Mouse (Mus musculus) hindbrain, embryonic 11.5 days (tissue): ENCODE results near the gene Irs1. TPM values are rescaled to one million over a fixed set of nuclear protein-coding genes. Genes with fewer than 3 reads are reported as not detected.

Experiments
- ATAC-seq: fragments of 200-750 bp; cut with Nextera tagmentation; 2 replicates; pipeline ENCODE4 v1.8.0; 2017; ENCODE audit warnings: mild to moderate bottlenecking, moderate TSS enrichment, moderate library complexity; ENCODE audit not compliant: low FRiP score
- DNase-seq: peaks from one replicate; pipeline ENCODE4 v3.0.0-alpha.2; 2015; ENCODE audit warnings: low spot score
- H3K27ac ChIP-seq: fragments of 300-500 bp; sonication (generic); 2 replicates; pipeline ENCODE4 v1.5.1; 2014; ENCODE audit warnings: mild to moderate bottlenecking, low read depth, low read length
- H3K27me3 ChIP-seq: fragments of 300-500 bp; sonication (generic); 2 replicates; pipeline ENCODE4 v1.6.1; 2014; ENCODE audit warnings: mild to moderate bottlenecking, low read length, moderate library complexity, mixed read lengths; ENCODE audit not compliant: control insufficient read depth, insufficient read depth
- H3K36me3 ChIP-seq: fragments of 300-500 bp; sonication (generic); 2 replicates; pipeline ENCODE4 v1.6.1; 2014; ENCODE audit warnings: mild to moderate bottlenecking, low read length, moderate library complexity, mixed read lengths; ENCODE audit not compliant: control insufficient read depth, insufficient read depth
- H3K4me1 ChIP-seq: fragments of 300-500 bp; sonication (generic); replicated peaks from 2 replicates; pipeline ENCODE4 v1.6.1; 2014; ENCODE audit warnings: low read length, mixed read lengths; ENCODE audit not compliant: control insufficient read depth, insufficient read depth
- H3K4me2 ChIP-seq: fragments of 300-500 bp; sonication (generic); replicated peaks from 2 replicates; pipeline ENCODE4 v1.6.1; 2014; ENCODE audit warnings: mild to moderate bottlenecking, low read depth, low read length
- H3K4me3 ChIP-seq: fragments of 300-500 bp; sonication (generic); 2 replicates; pipeline ENCODE4 v1.5.1; 2014; ENCODE audit warnings: low read depth, low read length
- H3K9ac ChIP-seq: fragments of 300-500 bp; sonication (generic); 2 replicates; pipeline ENCODE4 v1.6.1; 2014; ENCODE audit warnings: low read depth, low read length
- H3K9me3 ChIP-seq: fragments of 300-500 bp; sonication (generic); 2 replicates; pipeline ENCODE4 v1.6.1; 2016; ENCODE audit warnings: low read length; ENCODE audit not compliant: control insufficient read depth
- WGBS: fragments of 180-500 bp; shearing (Covaris S2); extraction: QIAGEN DNeasy Blood & Tissue Kit; methylation state at CpG from one replicate; pipeline ENCODE4 v1.1.7; 2014; 5-methylcytosine and 5-hydroxymethylcytosine counted together
- polyA plus RNA-seq: library from polyadenylated mRNA; unstranded; fragments of >200 nt; fragmentation: Nextera tagmentation; extraction: Ambion mirVana; gene quantifications from 2 replicates; pipeline ENCODE4 v1.2.1, GENCODE M21; 2014

The Irs1 gene
- polyA plus RNA-seq, 1 experiment from 2014 or later: 7.4 TPM

DNA sequence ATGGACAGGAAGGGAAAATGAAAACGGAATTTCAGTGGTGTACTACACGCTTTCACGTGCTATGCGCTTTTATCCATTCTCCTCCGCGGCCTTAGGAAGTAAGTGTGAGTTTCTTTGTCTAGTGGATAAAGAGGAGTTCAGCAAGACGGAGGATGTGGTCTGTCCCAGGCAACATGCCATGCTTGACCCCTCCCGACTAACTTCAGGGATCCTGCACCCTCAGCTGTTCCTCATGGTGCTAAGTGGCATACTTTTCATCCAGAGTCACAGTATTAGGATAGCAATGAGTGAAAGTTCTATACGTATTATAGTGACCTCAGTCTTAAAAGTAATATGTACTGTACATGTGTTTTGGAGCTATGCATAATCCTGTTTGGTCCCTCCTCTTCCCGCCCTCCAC lies 29.6 kb upstream of the Irs1 start:
- 67% methylated on average over 10 of the region's 10 CpGs for WGBS
- no peak for DNase-seq
- H3K9ac ChIP-seq: no peak overlapping the region

DNA sequence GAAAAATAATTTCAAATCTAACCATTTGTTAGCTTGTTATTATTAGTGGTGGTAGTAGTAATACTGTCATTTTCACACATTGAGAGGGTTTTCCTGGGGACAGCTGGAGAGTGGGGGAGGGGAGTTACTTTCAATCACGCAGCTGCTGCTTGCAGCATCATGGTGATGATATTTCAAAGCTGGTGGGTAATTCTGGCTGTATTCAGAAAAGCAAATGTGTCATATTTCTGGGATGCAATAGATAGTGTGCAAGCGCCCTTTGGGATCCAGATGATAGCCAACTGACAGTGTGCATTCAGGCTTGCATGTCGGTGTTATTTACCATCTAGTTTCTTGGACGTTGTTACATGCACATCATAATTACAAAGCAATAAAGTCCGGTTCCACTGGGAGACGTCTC lies 29.2 kb upstream of the Irs1 start:
- Histone ChIP-seq H3K4me1 (no peaks in the 10 kb centered on the region; the same call in 1 of the 2 replicates), H3K9ac (no peak overlapping the region), H3K4me3 (no peak overlapping the region), H3K9me3 (no peaks in the 10 kb centered on the region), H3K27me3 (no peaks in the 10 kb centered on the region), H3K36me3 (no peaks in the 10 kb centered on the region), H3K4me2 (no peak overlapping the region), H3K27ac (peak overlapping the region; percentile 75)
- whole genome bisulfite sequencing: 63% methylated on average over 6 of the region's 6 CpGs
- ATAC-seq (no peak), DNase-seq (peak; percentile 44)

More for the DNA sequence above, 29.6 kb upstream of the Irs1 start:
- Histone ChIP-seq H3K4me3 (no peak overlapping the region), H3K27me3 (no peaks in the 10 kb centered on the region), H3K4me2 (no peak overlapping the region), H3K27ac (peak overlapping the region; percentile 75), H3K9me3 (no peaks in the 10 kb centered on the region), H3K4me1 (no peaks in the 10 kb centered on the region; the same call in 1 of the 2 replicates), H3K36me3 (no peaks in the 10 kb centered on the region)
- peak; percentile 8; the same call in 1 of the 2 replicates for ATAC-seq

DNA sequence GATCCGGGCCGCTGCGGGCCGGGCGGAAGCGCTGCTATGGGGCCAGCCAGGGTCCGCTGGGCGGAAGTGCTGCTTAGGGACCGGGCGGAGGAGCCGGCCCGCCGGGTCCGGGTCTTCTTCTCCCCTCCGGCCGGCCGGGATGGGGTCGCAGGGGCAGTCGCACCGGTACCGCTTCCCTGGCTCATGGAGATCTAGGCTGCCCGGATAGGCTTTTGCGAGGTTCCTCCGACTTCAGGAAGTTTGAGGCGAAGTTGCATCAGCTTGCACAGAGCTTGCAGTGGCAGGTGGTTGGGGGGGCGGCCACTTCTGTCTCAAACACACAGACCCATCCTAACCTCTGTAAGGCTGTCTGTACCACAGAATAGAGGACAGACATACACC lies 25.5 kb upstream of the Irs1 start:
- H3K4me2 ChIP-seq: peak overlapping the region; percentile 66
- no peaks in the 10 kb centered on the region; the same call in 1 of the 2 replicates for H3K4me1 ChIP-seq
- peak overlapping the region; percentile 85 for H3K4me3 ChIP-seq
- peak overlapping the region; percentile 96 for H3K27ac ChIP-seq
- H3K9me3 ChIP-seq: no peaks in the 10 kb centered on the region
- DNase-seq (no peak), ATAC-seq (peak; percentile 81)
- no peaks in the 10 kb centered on the region for H3K36me3 ChIP-seq
- 1% methylated on average over 25 of the region's 26 CpGs for WGBS
- H3K27me3 ChIP-seq: no peaks in the 10 kb centered on the region
- H3K9ac ChIP-seq: peak overlapping the region; percentile 95

DNA sequence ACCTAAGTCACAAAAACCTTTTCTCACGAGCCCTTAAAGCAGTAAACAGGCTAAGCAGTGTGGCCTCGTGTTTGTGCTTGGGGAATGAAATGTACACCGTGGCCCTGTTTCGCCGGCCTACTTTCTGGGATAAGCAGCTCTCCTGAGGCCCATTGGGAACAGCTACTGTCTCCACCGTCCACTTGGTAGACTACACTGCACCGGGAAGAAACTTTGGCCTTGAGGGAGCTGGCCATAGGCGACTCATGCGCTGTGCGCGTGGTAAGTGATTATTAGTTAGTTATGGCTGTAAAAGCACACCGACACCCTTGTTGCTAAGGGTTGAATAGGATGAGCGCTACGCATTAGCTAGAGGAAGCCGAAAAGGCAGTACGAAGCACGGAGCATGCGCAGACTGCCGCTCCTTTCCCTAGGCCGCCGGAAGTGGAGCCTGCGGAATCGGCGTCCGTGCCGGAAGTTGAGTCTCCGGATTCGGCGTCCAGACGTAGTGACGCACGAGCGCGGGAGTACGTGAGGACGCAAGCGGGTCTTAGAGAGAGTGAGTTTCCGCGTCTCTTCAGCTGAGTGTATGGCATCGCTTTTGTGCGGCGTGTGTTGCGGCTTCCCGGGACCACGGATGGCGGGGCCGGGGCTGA lies 25.0 kb upstream of the Irs1 start, which contains the start of gene Rhbdd1:
Rhbdd1 (plus strand) TSS at position 342 of the 635 bp plus-strand sequence.
- 5% methylated on average over 42 of the region's 47 CpGs for WGBS
- H3K4me2 ChIP-seq: peak within 1 kb of the TSS; percentile 66

DNA sequence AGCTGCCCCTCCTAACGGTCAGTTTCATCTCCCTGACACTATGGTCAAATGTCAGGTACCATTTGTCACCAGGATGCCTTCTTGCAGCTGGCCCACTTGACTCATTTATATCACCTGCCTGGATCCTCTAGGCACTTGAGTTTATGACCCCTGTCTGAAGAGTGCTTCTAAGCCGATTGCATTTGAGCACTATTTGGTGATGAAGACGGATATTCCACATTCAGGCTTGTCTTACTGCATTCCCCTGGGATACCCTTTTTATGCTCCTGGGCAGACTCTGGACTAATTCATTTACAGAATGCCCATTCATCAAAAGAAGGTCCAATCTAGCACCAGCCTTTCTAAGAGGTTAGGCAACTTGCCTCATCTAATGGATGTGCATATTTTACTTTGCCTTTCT lies 13.3 kb upstream of the Irs1 start:
- Histone ChIP-seq H3K9me3 (no peaks in the 10 kb centered on the region), H3K4me2 (no peak overlapping the region), H3K9ac (no peak overlapping the region), H3K27me3 (no peaks in the 10 kb centered on the region), H3K4me3 (no peak overlapping the region), H3K27ac (no peak overlapping the region), H3K36me3 (no peaks in the 10 kb centered on the region), H3K4me1 (no peaks in the 10 kb centered on the region)
- ATAC-seq (peak; percentile 79), DNase-seq (no peak)
- WGBS: 59% methylated on average over 3 of the region's 3 CpGs

More for the DNA sequence above, 25.0 kb upstream of the Irs1 start, which contains the start of gene Rhbdd1:
- no peaks in the 10 kb centered on the region for H3K9me3 ChIP-seq
- no peaks in the 10 kb centered on the region; the same call in 1 of the 2 replicates for H3K4me1 ChIP-seq
- peak; percentile 99 for DNase-seq
- H3K4me3 ChIP-seq: peak within 1 kb of the TSS; percentile 85
- peak; percentile 96 for ATAC-seq
- peak within 1 kb of the TSS; percentile 96 for H3K27ac ChIP-seq
- H3K27me3 ChIP-seq: no peaks in the 10 kb centered on the region
- H3K36me3 ChIP-seq: no peaks in the 10 kb centered on the region
- peak within 1 kb of the TSS; percentile 95 for H3K9ac ChIP-seq

DNA sequence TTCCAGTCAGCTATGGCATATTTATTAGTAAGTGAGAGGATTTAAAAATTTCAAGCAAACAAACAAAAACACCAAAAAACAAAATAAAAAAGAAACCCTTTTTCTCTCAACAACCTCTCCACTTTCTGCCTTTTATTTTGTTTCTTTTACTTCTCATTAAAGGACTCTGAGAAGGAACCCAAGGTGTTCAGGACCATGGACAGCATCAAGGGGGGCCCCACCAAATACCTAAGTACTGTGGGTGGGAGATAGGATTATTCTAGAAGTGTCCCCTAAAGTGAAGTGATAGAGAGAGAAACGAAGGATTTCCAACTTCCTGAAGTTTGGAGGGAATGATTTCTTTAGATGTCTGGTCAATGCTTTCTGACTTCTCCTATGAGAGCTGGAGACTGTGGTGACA lies 7.4 kb upstream of the Irs1 start:
- ATAC-seq: no peak
- no peak for DNase-seq

DNA sequence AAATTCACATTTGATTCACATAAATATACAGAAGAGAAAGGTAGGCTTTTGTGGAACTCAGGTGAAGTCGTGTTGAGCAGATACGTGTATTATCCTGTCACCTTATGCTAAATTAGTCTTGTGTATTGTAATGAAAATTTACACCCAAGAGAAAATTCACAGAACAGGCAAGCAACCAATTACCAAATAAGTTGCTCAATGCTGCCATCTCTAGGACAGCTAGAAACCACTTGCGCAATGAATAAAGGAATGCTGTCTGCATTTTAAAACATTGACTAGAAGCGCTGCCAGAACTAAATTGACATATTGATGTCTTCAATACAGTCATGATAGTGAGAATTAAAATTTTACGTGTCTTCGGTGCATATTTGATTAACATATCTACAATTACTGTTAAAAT lies 2.9 kb upstream of the Irs1 start:
- H3K4me3 ChIP-seq: no peak overlapping the region
- 0 out of 2 replicates have a peak, but pooled peaks cover 3% of the 10 kb centered on the region for H3K4me1 ChIP-seq
- H3K4me2 ChIP-seq: no peak overlapping the region
- H3K9ac ChIP-seq: no peak overlapping the region
- 16% methylated on average over 6 of the region's 6 CpGs for WGBS
- DNase-seq (peak; percentile 64), ATAC-seq (no peak)
- H3K27me3 ChIP-seq: no peaks in the 10 kb centered on the region
- H3K9me3 ChIP-seq: no peaks in the 10 kb centered on the region
- H3K27ac ChIP-seq: no peak overlapping the region
- no peaks in the 10 kb centered on the region for H3K36me3 ChIP-seq

More for the DNA sequence above, 7.4 kb upstream of the Irs1 start:
- Histone ChIP-seq H3K4me2 (no peak overlapping the region), H3K36me3 (no peaks in the 10 kb centered on the region), H3K4me1 (no peaks in the 10 kb centered on the region), H3K4me3 (no peak overlapping the region), H3K27me3 (no peaks in the 10 kb centered on the region), H3K9me3 (no peaks in the 10 kb centered on the region), H3K9ac (no peak overlapping the region), H3K27ac (no peak overlapping the region)
- 41% methylated on average over 1 of the region's 1 CpGs for WGBS

DNA sequence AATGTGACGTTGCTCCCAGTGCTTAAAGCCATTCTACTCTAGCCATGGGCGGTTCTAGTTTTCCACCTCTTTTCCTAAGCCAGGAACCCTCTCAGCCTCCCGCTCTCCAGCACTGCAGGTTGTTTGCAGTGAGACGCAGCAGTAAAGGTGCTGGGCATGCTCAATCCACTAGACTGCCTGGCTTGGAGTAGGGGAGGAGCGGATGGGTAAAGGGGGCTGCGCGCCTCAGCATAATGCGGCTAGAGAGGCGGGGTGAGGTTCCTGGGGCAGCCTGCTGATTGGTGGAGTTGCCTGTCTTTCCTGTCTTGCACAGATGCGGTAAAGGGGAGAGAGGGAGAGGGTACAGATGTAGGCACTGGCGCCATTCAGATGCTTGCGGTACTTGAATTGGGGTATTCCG lies 1.6 kb upstream of the Irs1 start:
- H3K27ac ChIP-seq: no peak overlapping the region; the same call in 1 of the 2 replicates
- DNase-seq (peak; percentile 83), ATAC-seq (peak; percentile 66)
- H3K4me3 ChIP-seq: peak overlapping the region; percentile 77
- H3K4me1 ChIP-seq: 0 out of 2 replicates have a peak, but pooled peaks cover 3% of the 10 kb centered on the region
- H3K36me3 ChIP-seq: peaks cover under 1% of the 10 kb centered on the region; the same call in 1 of the 2 replicates
- no peaks in the 10 kb centered on the region for H3K9me3 ChIP-seq
- H3K4me2 ChIP-seq: peak overlapping the region; percentile 92
- WGBS: 0% methylated on average over 13 of the region's 13 CpGs
- H3K27me3 ChIP-seq: no peaks in the 10 kb centered on the region
- no peak overlapping the region for H3K9ac ChIP-seq
